Mouse (Mus musculus): ENCODE measurements around the gene Nin. TPM values are rescaled to one million over a fixed set of nuclear protein-coding genes. Genes with fewer than 3 reads are reported as not detected.

Gene Nin
- total RNA-seq, 2 experiments from 2014 or later = 117 to 190 TPM

Other genes starting within 250 kb of the Nin start
- gene Atl1, start 221.1 kb downstream of the Nin start, total RNA-seq (2015) = 0.79 and 1.4 TPM in 2 replicates
- 1.4 and 2.6 TPM in 2 replicates for gene Atl1, start 221.1 kb downstream of the Nin start, total RNA-seq (2017)
- 14.9 and 17.7 TPM in 2 replicates for gene Map4k5, start 220.5 kb downstream of the Nin start, total RNA-seq (2015)
- gene Map4k5, start 220.5 kb downstream of the Nin start, total RNA-seq (2017) = 16.8 and 18.0 TPM in 2 replicates
- 93.9 and 96.8 TPM in 2 replicates for gene Sav1, start 126.7 kb downstream of the Nin start, total RNA-seq (2015)
- gene Sav1, start 126.7 kb downstream of the Nin start, total RNA-seq (2017) = 35.5 and 42.6 TPM in 2 replicates
- not detected in 2 replicates for gene Abhd12b, start 40.4 kb upstream of the Nin start, total RNA-seq (2015)
- gene Abhd12b, start 40.4 kb upstream of the Nin start, total RNA-seq (2017) = not detected in 2 replicates
- gene Pygl, start 117.8 kb upstream of the Nin start, total RNA-seq (2015) = 49.7 and 62.0 TPM in 2 replicates
- gene Pygl, start 117.8 kb upstream of the Nin start, total RNA-seq (2017) = 112 and 130 TPM in 2 replicates
- gene Trim9, start 233.9 kb upstream of the Nin start, total RNA-seq (2015) = 0.17 and 0.30 TPM in 2 replicates
- 0.29 and 0.30 TPM in 2 replicates for gene Trim9, start 233.9 kb upstream of the Nin start, total RNA-seq (2017)